Mouse (Mus musculus) heart, postnatal 0 days (tissue): ENCODE results near the gene Gm11492. TPM values are rescaled to one million over a fixed set of nuclear protein-coding genes. Genes with fewer than 3 reads are reported as not detected.
A peak's percentile ranks its signal among the peaks of the same experiment; 100 is the strongest.

Experiments
- ATAC-seq: fragments of 200-750 bp; cut with Nextera tagmentation; 2 replicates; pipeline ENCODE4 v1.8.0; 2017; ENCODE audit warnings: low read depth, moderate number of reproducible peaks, moderate library complexity; ENCODE audit not compliant: insufficient read depth
- DNase-seq: peaks from one replicate; pipeline ENCODE4 v3.0.0-alpha.2; 2016; ENCODE audit warnings: low spot score
- H3K27ac ChIP-seq: fragments of 300-500 bp; sonication (generic); 2 replicates; pipeline ENCODE4 v1.5.1; 2014; ENCODE audit warnings: low read depth, mild to moderate bottlenecking
- H3K27me3 ChIP-seq: fragments of 300-500 bp; sonication (generic); 2 replicates; pipeline ENCODE4 v1.6.1; 2014; ENCODE audit warnings: low read length, mixed read lengths; ENCODE audit not compliant: control insufficient read depth, insufficient read depth
- H3K36me3 ChIP-seq: fragments of 300-500 bp; sonication (generic); replicated peaks from 2 replicates; pipeline ENCODE4 v1.6.1; 2014; ENCODE audit warnings: low read length, mixed read lengths; ENCODE audit not compliant: control insufficient read depth, insufficient read depth
- H3K4me1 ChIP-seq: fragments of 300-500 bp; sonication (generic); 2 replicates; pipeline ENCODE4 v1.6.1; 2014; ENCODE audit warnings: antibody characterized with exemption; ENCODE audit not compliant: control insufficient read depth, insufficient read depth
- H3K4me2 ChIP-seq: fragments of 300-500 bp; sonication (generic); 2 replicates; pipeline ENCODE4 v1.6.1; 2014; ENCODE audit warnings: low read depth, mild to moderate bottlenecking, low read length, moderate library complexity
- H3K4me3 ChIP-seq: fragments of 300-500 bp; sonication (generic); 2 replicates; pipeline ENCODE4 v1.5.1; 2014; ENCODE audit warnings: low read depth, low read length
- H3K9ac ChIP-seq: fragments of 300-500 bp; sonication (generic); replicated peaks from 2 replicates; pipeline ENCODE4 v1.6.1; 2014; ENCODE audit warnings: low read depth, low read length, mixed read lengths
- H3K9me3 ChIP-seq: fragments of 300-500 bp; sonication (generic); replicated peaks from 2 replicates; pipeline ENCODE4 v1.6.1; 2016; ENCODE audit warnings: low read length; ENCODE audit not compliant: control insufficient read depth
- CTCF ChIP-seq: IDR thresholded peaks from 2 replicates; pipeline ENCODE4 v1.5.1; 2016; ENCODE audit warnings: antibody characterized with exemption, control low read depth, low read depth
- EP300 ChIP-seq: IDR thresholded peaks from 2 replicates; pipeline ENCODE4 v1.6.1; 2016; ENCODE audit warnings: antibody characterized with exemption, low read depth
- WGBS: fragments of 180-500 bp; shearing (Covaris S2); extraction: QIAGEN DNeasy Blood & Tissue Kit; methylation state at CpG from one replicate; pipeline ENCODE4 v1.1.7; 2014; 5-methylcytosine and 5-hydroxymethylcytosine counted together
- polyA plus RNA-seq: library from polyadenylated mRNA; unstranded; fragments of >200 nt; fragmentation: Nextera tagmentation; extraction: Ambion mirVana; gene quantifications from 2 replicates; pipeline ENCODE4 v1.2.1, GENCODE M21; 2015
- total RNA-seq: library from RNA; depleted of rRNA; stranded (reverse); fragments of >200 nt; gene quantifications from 2 replicates; pipeline ENCODE4 v1.2.3, GENCODE M21; 2014; ENCODE audit warnings: low replicate concordance; rRNA removed

The Gm11492 gene
- total RNA-seq (not detected in 2 replicates), polyA plus RNA-seq (not detected in 2 replicates)

- H3K4me3 ChIP-seq, result no peak within 1 kb of the TSS
- TF ChIP-seq CTCF, result no peak
- no peaks in the 10 kb centered on the region for H3K9me3 ChIP-seq
- ATAC-seq (no peak; the same call in 1 of the 2 replicates), DNase-seq (no peak)
- H3K4me2 ChIP-seq, result no peak within 1 kb of the TSS
- peaks cover 22% of the 10 kb centered on the region for H3K4me1 ChIP-seq
- 54% methylated on average over 3 of the region's 3 CpGs for WGBS
- no peak within 1 kb of the TSS for H3K9ac ChIP-seq
- H3K27ac ChIP-seq, result peak within 1 kb of the TSS; percentile 65
- no peaks in the 10 kb centered on the region for H3K36me3 ChIP-seq
- H3K27me3 ChIP-seq, result no peaks in the 10 kb centered on the region
Observed at GRCm38 (mm10) chr11:87566501-87566900, at the start of gene Gm11492. Gm11492 (plus strand) TSS chr11:87566653.

- peak; percentile 67 for ATAC-seq
- no peak for TF ChIP-seq EP300
- peak; percentile 75 for TF ChIP-seq CTCF
- peak; percentile 69 for DNase-seq
Observed at GRCm38 (mm10) chr11:87519260-87519659, 47.2 kb upstream of the Gm11492 start.

GRCm38 (mm10) chr11:87523466-87523865 lies 43.0 kb upstream of the Gm11492 start:
- DNase-seq (no peak), ATAC-seq (no peak)
- no peak overlapping the region for H3K9ac ChIP-seq
- no peaks in the 10 kb centered on the region for H3K27me3 ChIP-seq
- no peaks in the 10 kb centered on the region for H3K9me3 ChIP-seq
- H3K36me3 ChIP-seq, result no peaks in the 10 kb centered on the region
- H3K4me2 ChIP-seq, result no peak overlapping the region
- H3K4me3 ChIP-seq, result no peak overlapping the region
- 0 out of 2 replicates have a peak, but pooled peaks cover 4% of the 10 kb centered on the region for H3K4me1 ChIP-seq
- no peak for TF ChIP-seq CTCF
- no peak for TF ChIP-seq EP300
- 79% methylated on average over 5 of the region's 5 CpGs for WGBS
- no peak overlapping the region for H3K27ac ChIP-seq

More at GRCm38 (mm10) chr11:87519260-87519659, 47.2 kb upstream of the Gm11492 start:
- no peaks in the 10 kb centered on the region for H3K36me3 ChIP-seq
- H3K9ac ChIP-seq, result no peak overlapping the region
- WGBS, result 3% methylated on average over 2 of the region's 2 CpGs
- no peak overlapping the region for H3K4me3 ChIP-seq
- H3K4me2 ChIP-seq, result no peak overlapping the region
- H3K27me3 ChIP-seq, result no peaks in the 10 kb centered on the region
- no peak overlapping the region for H3K27ac ChIP-seq
- H3K4me1 ChIP-seq, result no peaks in the 10 kb centered on the region
- H3K9me3 ChIP-seq, result no peaks in the 10 kb centered on the region

- 0 out of 2 replicates have a peak, but pooled peaks cover 4% of the 10 kb centered on the region for H3K4me1 ChIP-seq
- no peak overlapping the region for H3K9ac ChIP-seq
- H3K27ac ChIP-seq, result 0 out of 2 replicates have a peak overlapping the region, but pooled peaks have one; percentile 59
- no peak for ATAC-seq
- no peaks in the 10 kb centered on the region for H3K27me3 ChIP-seq
- H3K4me3 ChIP-seq, result no peak overlapping the region
- TF ChIP-seq EP300, result no peak
- TF ChIP-seq CTCF, result no peak
- H3K9me3 ChIP-seq, result no peaks in the 10 kb centered on the region
- H3K4me2 ChIP-seq, result no peak overlapping the region
- DNase-seq, result no peak
- H3K36me3 ChIP-seq, result no peaks in the 10 kb centered on the region
Observed at GRCm38 (mm10) chr11:87523967-87524366, 42.5 kb upstream of the Gm11492 start.

- Histone ChIP-seq H3K4me1 (0 out of 2 replicates have a peak, but pooled peaks cover 4% of the 10 kb centered on the region), H3K4me3 (no peak overlapping the region), H3K9ac (no peak overlapping the region), H3K9me3 (no peaks in the 10 kb centered on the region), H3K27me3 (no peaks in the 10 kb centered on the region), H3K27ac (peak overlapping the region; percentile 59), H3K36me3 (no peaks in the 10 kb centered on the region), H3K4me2 (no peak overlapping the region)
- no peak for TF ChIP-seq EP300
- no peak for TF ChIP-seq CTCF
- ATAC-seq, result peak; percentile 64
- peak; percentile 52 for DNase-seq
Observed at GRCm38 (mm10) chr11:87524780-87525179, 41.7 kb upstream of the Gm11492 start.

GRCm38 (mm10) chr11:87527364-87527763 lies 39.1 kb upstream of the Gm11492 start:
- H3K9ac ChIP-seq, result no peak overlapping the region
- no peak overlapping the region for H3K4me3 ChIP-seq
- WGBS, result 69% methylated on average over 3 of the region's 3 CpGs
- no peak overlapping the region for H3K27ac ChIP-seq
- no peak overlapping the region for H3K4me2 ChIP-seq
- no peaks in the 10 kb centered on the region for H3K9me3 ChIP-seq
- ATAC-seq (no peak), DNase-seq (no peak)
- H3K36me3 ChIP-seq, result no peaks in the 10 kb centered on the region
- no peaks in the 10 kb centered on the region for H3K27me3 ChIP-seq
- H3K4me1 ChIP-seq, result 0 out of 2 replicates have a peak, but pooled peaks cover 4% of the 10 kb centered on the region
- TF ChIP-seq CTCF (no peak), EP300 (no peak)
